Mouse (Mus musculus): ENCODE measurements at regions not wholly inside any gene's neighbourhood (a gene's known extent, or its start where the extent isn't known, plus 50 kb on each side); places are given as distances from the start of the nearest gene placed in this dataset.

DNA sequence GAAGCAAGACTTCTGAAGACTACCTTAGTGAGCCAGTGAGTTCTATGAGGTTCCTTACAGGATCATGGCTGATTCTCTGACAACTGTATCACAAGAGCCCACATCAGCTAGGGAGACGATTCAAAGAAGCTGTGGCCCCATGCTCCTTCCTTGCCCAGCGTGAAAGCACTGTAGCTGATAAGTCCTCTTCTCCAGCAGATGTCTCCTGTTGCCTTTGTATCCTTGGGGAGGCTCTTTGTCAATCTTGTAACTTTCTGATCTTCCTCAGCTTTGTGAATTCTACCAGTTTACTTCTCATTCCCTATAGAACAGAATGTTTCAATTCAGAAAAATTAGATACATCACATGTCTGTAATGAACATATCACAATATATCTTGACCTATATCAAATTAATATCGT is 584.0 kb upstream of the Tbl1xr1 start:
- TF ChIP-seq CTCF (IDR thresholded peaks at IDR 0.05; ENCODE audit: low read depth) (no peak), EP300 (IDR thresholded peaks at IDR 0.05; ENCODE audit: low read depth) (no peak)

Data from liver, embryonic 14.5 days (tissue).